Mouse (Mus musculus) spleen, adult 2 months (tissue): ENCODE measurements around the gene Cmip.

Experiments used
- CTCF ChIP-seq: fragments of 200-500 bp; IDR thresholded peaks from 2 replicates; pipeline ENCODE4 v1.5.1; 2011; ENCODE audit warnings: mild to moderate bottlenecking, inconsistent platforms; ENCODE audit not compliant: insufficient read depth, insufficient read length, insufficient replicate concordance; ENCODE audit errors: extremely low read depth
- POLR2A ChIP-seq: fragments of 200-500 bp; IDR thresholded peaks from 2 replicates; pipeline ENCODE4 v1.6.1; 2011; ENCODE audit warnings: low read depth, low read length, inconsistent platforms

- TF ChIP-seq CTCF (no peak), POLR2A (no peak)
These were observed 146.2 kb downstream of the Cmip start for GRCm38 (mm10) chr8:117402911-117403704.
